Mouse (Mus musculus) ovary, postnatal 36 days (tissue): ENCODE measurements around the gene Olfr1256.

Experiments used
- DNase-seq: peaks from one replicate; pipeline ENCODE4 v3.0.0; 2022; ENCODE audit warnings: low spot score, mixed read lengths

Gene Olfr1256

GRCm38 (mm10) chr2:89841455-89841854, at the start of gene Olfr1256:
Gene Olfr1256 (minus strand): TSS chr2:89841555.
- DNase-seq: no peak

- DNase-seq: no peak
These were observed 36.8 kb upstream of the Olfr1256 start, which contains the start of gene Olfr1257 for GRCm38 (mm10) chr2:89878137-89878536. Gene Olfr1257 (plus strand): TSS chr2:89878437.

GRCm38 (mm10) chr2:89849230-89849629, 7.9 kb upstream of the Olfr1256 start:
- no peak for DNase-seq

GRCm38 (mm10) chr2:89848105-89848504, 6.8 kb upstream of the Olfr1256 start, which contains the start of gene Olfr48:
Gene Olfr48 (minus strand): TSS chr2:89848205.
- no peak for DNase-seq

- DNase-seq: no peak
These were observed 21.1 kb downstream of the Olfr1256 start for GRCm38 (mm10) chr2:89820216-89820615.

GRCm38 (mm10) chr2:89811751-89812150, 29.6 kb downstream of the Olfr1256 start, which contains the start of gene Olfr1255:
Gene Olfr1255 (plus strand): TSS chr2:89812051.
- no peak for DNase-seq

- DNase-seq: no peak
These were observed 30.6 kb downstream of the Olfr1256 start for GRCm38 (mm10) chr2:89810751-89811150.

- DNase-seq: no peak
These were observed 41.8 kb downstream of the Olfr1256 start for GRCm38 (mm10) chr2:89799583-89799982.

GRCm38 (mm10) chr2:89793519-89793918, 47.8 kb downstream of the Olfr1256 start, which contains the start of gene Olfr1254:
Gene Olfr1254 (minus strand): TSS chr2:89793619.
- no peak for DNase-seq
